Mouse (Mus musculus): ENCODE measurements at regions not wholly inside any gene's neighbourhood (a gene's known extent, or its start where the extent isn't known, plus 50 kb on each side); places are given as distances from the start of the nearest gene placed in this dataset.

DNA sequence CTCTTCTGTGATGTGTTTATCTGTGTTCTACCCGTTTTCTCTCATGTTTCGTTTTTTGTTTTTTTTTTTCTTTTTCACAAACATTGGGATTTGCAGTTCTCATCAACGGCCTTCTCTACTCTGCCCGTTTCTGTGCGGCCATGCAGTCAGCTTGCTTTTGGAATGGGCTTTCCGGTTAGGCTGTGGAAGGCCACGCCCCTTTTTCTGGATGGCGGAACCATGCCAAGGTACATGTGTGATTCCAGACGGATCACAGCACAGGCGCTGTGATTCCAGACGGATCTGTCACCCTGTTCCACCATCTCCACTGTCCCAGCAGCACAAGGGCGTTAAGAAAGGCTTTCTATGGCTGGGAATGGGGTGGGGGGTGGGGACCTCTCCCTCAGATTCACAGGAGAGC, 201.6 kb upstream of the Hs6st1 start:
- TF ChIP-seq CTCF (IDR thresholded peaks at IDR 0.05; ENCODE audit: control insufficient read depth, insufficient read depth, insufficient read length) (no peak), MYOG (IDR thresholded peaks at IDR 0.05; ENCODE audit: control insufficient read depth, extremely low read depth, insufficient read length) (no peak), USF1 (IDR thresholded peaks at IDR 0.05; ENCODE audit: low read depth) (no peak), MAX (IDR thresholded peaks at IDR 0.05) (no peak), CEBPB (IDR thresholded peaks at IDR 0.05; ENCODE audit: low read depth) (no peak)

All from C2C12 (cell line).